Mouse (Mus musculus): ENCODE measurements at regions not wholly inside any gene's neighbourhood (a gene's known extent, or its start where the extent isn't known, plus 50 kb on each side); places are given as distances from the start of the nearest gene placed in this dataset.
A peak's percentile ranks its signal among the peaks of the same experiment; 100 is the strongest.

DNA sequence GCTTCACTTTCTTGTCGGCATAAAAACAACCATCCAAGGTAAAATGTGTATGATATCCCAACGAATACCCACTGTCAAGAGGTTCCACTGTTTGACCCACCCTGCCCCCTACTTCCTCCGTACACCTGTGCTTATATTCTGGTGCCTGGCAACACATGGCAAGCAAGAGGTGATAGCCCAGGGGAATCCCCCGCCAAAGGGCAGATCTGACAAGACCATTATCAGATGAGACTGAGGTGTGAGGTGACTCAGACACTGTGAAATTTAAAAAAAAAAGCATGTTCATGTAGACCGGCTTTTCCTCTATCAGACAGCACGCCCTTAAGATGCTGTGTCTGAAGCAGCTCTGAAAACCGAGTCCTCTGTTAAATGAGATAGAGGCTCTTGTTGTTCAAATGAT is 89.4 kb upstream of the Bach2 start:
- DNase-seq (ENCODE audit: low read depth, low spot score): no peak

DNA sequence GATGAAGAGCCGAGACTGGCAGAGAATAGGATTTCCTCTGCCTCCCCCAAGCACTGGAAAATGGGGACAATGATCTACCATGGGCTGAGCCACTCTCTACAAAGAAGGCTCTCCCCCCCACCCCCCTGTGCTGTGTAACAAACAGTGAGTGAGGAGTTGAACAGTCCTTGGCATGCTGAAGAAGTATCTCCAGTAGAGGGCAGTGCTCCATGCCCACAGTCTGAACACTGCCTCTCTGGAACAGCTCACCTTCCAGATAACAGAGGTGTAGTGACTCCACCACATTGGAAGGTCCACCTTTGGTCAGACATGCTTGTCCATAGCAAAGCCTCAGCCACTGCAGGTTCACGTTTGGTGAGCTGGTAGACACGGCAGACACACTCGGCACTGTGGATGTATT is 85.2 kb upstream of the Bach2 start:
- peak; percentile 32 for DNase-seq (ENCODE audit: low read depth, low spot score)

DNA sequence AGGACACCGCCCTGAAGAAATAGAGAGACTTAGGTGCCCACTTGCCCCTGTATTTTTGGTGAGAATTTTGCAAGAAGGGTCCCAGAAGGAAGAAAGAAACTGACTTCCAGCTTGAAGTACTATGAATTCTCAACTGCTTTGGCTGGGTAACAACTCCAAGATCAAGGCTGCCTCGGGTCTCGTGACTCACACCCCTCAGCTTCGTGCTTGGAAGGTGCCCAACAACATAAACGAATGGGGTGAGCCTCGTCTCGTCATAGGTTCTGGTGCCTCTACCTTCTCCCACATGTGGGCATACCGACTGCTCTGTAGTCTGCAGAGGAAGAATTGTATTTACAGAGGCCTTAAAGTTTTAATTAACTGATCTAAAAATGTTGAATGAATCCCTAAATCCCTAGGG is 81.6 kb upstream of the Bach2 start:
- DNase-seq (ENCODE audit: low read depth, low spot score): no peak

GRCm38 (mm10) chr4:32158451-32158850 is 80.2 kb upstream of the Bach2 start:
- no peak for DNase-seq (ENCODE audit: low read depth, low spot score)

DNA sequence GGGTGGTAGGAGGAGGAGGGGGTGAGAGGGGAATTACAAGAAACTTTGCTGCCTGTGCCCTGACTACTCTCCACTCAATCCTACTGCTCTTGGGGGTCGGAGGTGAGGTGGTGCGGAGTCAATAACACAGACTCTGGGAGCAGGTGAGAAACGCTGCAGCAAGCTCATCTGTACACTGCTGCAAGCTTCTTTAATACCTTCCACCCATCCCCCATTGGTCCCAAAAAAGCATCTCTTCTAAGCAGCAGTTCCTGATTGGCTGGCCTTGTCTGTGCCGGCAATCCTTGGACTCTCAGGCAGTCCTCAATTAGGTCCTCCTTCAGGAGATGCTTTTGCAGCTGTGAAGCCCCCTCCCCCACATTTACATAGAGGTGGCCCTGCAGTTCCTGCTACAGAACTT is 79.7 kb upstream of the Bach2 start:
- no peak for DNase-seq (ENCODE audit: low read depth, low spot score)

DNA sequence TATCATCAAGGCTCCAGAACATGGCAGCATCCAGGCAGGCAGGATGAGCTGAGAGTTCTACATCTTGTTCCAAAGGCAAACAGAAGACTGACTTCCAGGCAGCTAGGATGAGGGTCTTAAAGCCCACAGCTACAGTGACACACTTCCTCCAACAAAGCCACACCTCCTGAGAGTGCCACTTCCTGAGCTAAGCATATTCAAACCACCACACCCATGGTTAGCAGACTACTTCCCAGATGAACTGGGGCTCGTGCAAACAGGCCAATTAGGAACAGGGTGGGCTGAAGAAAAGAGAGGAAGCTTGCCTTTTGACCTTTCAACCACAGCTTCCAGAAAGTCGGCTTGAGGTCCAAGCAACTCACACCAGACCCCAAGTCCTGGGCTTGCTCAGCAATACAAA is 77.8 kb upstream of the Bach2 start:
- no peak for DNase-seq (ENCODE audit: low read depth, low spot score)

DNA sequence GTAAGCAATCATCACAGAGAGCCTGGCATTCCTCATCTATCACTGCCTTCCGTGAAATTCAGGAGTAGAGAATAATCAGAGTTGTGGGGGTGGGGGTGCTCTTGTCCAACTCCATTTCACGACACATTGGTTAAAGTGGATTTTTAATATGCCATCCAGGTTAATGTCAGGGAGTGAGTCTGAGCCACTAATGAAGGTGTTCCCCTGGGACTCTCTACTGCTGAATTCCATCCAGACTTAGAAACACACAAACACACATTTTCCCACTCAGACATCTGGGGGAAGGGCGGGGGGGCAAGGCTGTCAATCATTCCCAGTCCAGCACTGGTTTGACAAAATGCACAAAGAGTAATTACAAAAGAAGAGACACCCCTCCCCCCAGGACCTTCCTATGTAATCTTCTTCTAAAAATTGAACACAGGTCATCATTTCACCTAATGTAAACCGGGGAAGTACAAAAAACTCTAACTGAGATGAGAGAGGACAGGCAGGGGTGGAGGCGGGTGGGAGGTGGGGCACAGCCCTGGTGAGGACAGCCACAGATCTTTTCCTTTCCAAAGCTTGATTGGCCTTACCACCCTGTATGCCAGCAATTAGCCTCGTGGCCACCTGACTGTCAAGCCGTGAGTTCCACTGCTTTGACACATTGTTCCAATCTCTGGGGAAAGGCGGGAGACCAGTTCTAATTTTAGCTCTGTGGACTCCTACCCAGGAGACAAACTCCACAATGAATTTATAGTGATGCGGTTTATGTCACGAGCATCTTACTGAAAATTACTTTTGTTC is 76.5 kb upstream of the Bach2 start:
- DNase-seq (ENCODE audit: low read depth, low spot score): no peak

DNA sequence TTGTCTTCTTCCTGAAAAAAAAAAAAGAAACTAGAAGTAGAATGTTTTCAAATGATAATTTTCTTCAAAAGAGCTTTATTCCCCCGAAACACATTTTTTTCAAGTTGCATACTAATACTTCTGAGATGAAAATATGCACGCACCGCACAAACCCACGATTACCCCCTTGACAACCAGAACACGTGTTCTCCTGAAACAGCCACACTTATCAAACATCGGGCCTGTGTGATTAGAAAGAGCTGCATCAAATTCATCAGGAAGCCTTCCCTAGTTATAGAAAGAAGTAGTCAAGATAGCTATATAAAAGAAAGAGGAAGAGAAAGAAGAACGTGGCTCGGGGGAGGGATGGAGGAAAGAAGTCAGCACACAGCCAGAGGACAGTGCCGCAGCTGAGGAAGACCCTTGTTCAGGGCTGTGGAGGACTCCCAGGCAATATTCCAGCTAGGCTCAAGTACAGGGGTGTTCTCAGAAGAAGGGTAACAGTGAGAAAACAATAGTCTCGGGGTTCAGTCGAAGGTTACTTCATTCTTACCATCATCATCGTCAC is 75.8 kb upstream of the Bach2 start:
- no peak for DNase-seq (ENCODE audit: low read depth, low spot score)

- DNase-seq (ENCODE audit: low read depth, low spot score): no peak
Measured at GRCm38 (mm10) chr4:32164081-32164641, 74.4 kb upstream of the Bach2 start.

- DNase-seq (ENCODE audit: low read depth, low spot score): no peak
Measured at GRCm38 (mm10) chr4:32164736-32165241, 73.8 kb upstream of the Bach2 start.

- no peak for DNase-seq (ENCODE audit: low read depth, low spot score)
Measured at GRCm38 (mm10) chr4:32165918-32166528, 72.6 kb upstream of the Bach2 start.

DNA sequence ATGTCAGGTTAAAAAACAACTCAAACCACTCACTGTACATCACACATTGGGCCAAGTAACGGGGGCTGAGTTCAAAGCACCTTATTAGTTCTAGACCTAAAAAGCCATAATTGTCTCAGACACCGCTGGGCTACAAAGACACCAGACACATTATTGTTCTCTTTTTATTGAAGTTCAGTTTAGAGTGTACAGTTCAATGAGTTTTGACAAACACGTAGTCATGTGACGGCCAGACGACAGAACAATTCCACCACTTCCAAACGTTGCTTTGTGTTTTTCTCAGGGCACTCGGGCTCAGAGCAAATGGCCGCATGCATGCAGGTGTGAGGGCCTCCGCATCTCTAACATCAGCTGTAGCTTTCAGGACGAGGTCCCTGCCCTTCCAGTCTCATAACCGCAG is 71.5 kb upstream of the Bach2 start:
- DNase-seq (ENCODE audit: low read depth, low spot score): no peak

GRCm38 (mm10) chr4:32170106-32170459 is 68.5 kb upstream of the Bach2 start:
- peak; percentile 70 for DNase-seq (ENCODE audit: low read depth, low spot score)

DNA sequence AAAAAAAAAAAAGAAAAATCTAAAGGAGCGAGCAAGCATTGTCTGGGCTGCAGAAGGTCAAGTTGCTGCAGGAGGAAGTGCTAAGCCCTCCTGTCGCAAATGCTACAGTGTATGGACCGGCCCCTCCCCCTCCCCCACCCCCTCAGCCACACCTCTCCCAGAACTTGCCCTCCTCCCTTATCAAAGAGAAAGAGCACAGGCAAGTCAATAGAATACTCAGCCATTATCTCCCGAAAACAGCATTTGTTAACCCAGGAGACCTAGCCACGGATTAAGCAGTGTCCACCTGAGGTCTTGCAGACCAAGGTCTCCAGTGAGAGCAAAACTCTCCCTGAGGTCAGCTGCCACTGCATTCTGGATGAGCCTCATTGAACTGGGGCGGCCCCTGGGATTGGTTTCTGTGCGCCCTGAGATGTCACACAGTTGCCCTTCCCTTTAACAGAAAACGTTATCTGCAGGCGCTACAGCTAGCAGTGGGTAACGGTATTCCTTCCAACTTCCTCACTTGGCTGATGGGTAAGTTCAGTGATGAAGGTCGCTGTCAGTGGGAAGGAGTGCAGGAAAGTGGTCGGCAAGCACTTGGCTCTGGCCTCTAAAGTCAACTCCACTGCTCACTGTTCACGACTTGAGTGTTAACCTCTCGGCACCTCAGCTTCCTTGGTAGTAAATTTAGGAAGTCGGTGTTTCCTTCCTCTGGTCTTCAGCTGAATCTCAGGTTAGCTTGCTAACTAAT is 68.0 kb upstream of the Bach2 start:
- DNase-seq (ENCODE audit: low read depth, low spot score): no peak

DNA sequence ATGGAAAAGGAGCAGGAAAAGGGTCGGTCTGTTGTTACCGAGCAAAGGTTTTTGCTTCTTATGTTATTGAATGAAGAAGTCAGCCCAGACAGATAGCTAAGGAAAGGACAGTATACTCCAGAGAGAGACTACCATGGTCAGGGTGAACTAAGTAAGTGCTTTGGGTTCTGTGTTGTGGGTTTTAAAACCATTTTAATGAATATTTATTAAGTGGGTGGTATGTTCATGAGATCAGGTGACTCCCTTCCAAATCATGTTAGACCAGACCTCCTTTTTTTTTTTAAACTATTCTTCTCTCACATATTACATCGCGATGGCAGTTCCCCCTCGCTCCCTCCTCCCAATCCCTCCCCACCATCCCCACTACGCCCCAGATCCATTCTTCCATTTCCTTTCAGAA is 67.3 kb upstream of the Bach2 start:
- no peak for DNase-seq (ENCODE audit: low read depth, low spot score)

DNA sequence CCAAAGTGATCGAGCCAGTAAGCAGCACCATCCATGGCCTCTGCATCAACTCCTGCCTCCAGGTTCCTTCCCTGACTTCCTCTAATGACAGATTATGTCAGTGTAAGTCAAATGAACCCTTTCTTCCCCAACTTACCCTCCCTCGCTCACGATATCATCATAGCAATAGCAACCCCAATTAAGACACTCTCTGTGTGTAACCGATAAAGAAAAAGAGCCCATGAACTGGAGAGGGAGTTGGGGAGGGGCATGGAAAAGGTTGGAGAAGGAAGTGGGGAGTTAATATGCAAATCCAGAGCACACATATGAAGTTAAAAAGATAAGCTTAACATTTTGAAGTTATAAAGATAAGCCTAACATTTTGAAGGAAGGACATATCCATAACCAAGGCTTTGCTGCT is 65.6 kb upstream of the Bach2 start:
- no peak for DNase-seq (ENCODE audit: low read depth, low spot score)

DNA sequence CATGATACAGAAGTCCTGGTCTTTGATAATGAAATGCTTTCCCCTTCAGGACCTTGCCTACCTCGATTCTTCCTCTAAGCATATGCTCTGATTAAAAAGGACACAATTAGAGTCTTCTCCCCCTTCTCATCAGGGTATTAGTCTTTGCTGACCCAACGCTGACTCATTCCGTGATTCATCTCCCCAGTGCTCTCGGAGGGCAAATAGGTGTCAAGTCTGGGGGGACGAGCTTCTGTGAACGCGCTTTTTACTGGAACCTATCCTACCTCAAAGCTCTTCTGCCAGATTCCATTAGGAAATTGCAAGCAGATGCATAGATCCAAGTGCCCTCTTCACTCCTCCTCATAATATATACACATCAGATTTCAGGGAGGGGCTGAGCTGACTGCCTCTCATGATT is 63.8 kb upstream of the Bach2 start:
- peak; percentile 82 for DNase-seq (ENCODE audit: low read depth, low spot score)

- DNase-seq (ENCODE audit: low read depth, low spot score): peak; percentile 66
Measured at GRCm38 (mm10) chr4:32175231-32175630, 63.4 kb upstream of the Bach2 start.

GRCm38 (mm10) chr4:32175853-32176448 is 62.7 kb upstream of the Bach2 start:
- DNase-seq (ENCODE audit: low read depth, low spot score): no peak

- no peak for DNase-seq (ENCODE audit: low read depth, low spot score)
Measured at GRCm38 (mm10) chr4:32176449-32177135, 62.0 kb upstream of the Bach2 start.

Data from 3T3-L1 (cell line).